Mouse (Mus musculus) layer of hippocampus, adult 9-11 months (tissue): ENCODE data around the gene Rpl22l1.
"Not testable (repeated sequence)": the region's sequence is repeated elsewhere in the genome, so short reads cannot be mapped to it uniquely, and the experiment has no call there.

Experiments used
- DNase-seq: peaks from one replicate; pipeline ENCODE4 v3.0.0; 2022

Rpl22l1 gene

DNA sequence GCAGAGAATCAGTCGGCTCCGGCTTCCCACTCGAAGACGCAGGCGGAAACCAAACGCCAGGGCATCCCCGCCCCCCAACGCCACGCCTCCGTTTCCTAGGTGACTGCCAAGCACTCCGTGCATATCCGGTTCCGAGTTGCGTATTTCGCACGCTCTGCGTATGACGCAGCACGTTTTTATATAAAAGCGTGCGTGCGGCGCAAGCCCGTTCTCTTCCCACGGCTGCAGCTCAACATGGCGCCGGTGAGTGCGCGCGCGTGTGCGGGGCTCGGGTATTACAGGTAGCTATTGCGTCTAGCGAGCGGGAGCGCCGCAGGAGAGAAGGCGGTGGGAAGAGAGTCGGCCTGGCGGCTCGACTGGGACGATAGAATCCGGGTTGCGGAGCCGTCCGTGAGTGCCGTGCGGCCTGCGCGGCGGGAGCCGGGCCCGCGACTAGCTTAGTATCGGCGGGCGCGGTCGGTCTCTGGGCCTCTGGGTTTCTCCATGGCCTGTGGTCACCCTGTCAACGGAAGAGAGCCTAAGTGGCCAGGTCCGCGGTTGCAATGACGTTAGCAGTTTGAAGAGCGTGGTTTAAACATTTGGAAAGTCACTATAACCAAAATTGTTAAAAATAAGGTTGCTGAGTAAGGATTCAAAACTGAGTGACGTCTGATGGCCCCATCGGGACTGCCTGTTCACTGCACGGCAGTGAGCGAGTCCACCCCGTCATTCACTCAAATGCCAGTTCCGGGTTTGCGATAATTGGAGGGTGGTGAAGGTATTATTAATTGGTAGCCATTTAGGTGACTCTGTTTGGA, at the start of gene Rpl22l1:
Gene Rpl22l1 (plus strand): TSS at position 136 of the 797 bp plus-strand sequence.
- DNase-seq: peak; percentile 97

DNA sequence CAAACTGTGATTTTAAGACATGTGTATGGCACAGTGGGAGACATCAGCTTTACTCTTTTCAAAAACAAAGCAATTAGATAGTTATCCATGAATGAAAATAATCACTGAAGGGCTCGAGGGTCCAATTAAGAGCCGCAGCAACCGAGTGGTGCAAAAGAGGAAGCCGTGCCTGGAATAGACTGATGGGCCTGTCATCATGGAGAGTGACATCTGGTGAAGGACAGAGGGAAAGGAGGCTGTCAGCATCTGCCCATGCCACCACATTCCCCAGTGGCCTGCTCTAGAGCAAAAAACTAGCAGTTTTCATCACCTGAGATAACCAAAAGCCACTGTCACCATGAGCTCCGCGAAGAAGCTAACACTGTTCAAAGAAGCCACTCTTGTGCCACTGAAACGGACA, 49.8 kb upstream of the Rpl22l1 start:
- DNase-seq: no peak

DNA sequence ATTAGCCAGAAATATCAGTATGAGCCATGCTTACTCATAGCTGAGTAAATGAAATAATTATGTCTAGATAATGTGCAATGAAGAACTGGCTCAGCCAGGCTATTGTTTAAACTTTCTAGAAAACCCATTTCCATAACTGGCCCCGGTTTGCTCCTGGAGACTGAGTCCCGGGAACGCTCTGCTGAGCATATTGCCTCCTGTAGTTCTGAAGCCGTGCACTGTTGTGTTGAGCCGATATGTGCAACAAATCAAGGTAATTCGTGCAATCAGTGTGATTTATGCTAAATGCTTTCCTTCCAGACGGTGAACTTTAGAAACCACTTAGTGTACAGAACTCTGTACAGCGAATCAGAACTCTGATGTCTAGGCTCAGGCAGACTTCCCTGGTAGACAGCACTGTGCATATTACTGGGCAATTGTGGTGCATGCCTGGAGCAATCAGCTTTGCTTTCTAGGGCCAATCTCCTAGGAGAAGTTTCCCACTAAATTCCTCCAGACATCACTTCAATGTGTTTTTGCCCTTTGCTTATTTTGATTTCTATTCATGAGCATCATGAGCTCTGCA, 43.9 kb upstream of the Rpl22l1 start:
- no peak for DNase-seq

DNA sequence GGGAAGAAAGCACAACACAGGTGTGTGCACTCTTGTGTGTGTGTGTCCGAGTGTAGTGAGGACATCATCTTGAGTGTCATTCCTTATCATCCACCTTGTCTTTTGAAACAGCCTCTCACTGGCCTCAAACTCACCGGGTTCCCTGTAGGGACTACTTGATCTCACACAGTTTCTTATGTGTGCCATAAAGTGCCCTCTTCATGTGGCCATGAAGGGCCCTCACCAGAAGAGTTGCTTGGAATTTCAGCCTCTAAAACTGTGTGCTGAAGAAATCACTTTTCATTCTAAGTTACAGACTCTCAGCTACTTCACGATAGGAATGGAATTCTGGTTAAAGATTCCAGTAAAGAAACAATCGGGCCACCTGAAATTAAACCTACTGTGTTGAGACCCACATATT, 38.3 kb upstream of the Rpl22l1 start:
- DNase-seq: no peak

DNA sequence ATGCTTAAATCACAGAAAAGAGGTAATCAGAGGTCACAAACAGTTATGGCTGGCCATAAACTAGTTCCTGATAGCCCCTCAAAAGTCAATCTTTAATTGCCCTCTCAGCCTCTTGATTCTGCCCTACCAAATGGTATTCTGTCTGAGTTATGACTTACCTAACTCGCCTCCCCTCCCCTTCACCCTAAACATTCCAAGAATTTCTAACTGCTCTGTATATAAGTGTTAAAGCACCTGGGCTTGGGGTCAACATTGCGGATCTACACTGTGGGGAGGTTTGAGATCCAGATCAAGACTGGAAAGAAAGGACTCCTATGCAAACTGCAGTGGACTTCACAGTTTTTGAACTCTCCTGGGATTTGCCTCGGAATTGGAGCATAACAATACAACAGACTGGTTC, 37.0 kb upstream of the Rpl22l1 start:
- DNase-seq: no peak

DNA sequence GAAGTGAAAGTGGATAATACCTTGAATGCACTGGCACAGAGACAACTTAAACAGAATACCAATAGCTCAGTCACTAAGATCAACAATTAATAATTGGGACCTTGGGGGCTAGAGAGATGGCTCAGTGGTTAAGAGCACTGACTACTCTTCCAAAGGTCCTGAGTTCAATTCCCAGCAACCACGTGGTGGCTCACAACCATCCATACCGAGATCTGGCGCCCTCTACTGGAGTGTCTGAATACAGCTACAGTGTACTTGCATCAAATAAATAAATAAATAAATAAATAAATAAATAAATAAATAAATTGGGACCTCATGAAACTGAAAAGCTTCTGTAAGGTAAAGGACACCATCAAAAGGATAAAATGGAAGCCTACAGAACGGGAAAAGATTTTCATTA, 32.3 kb upstream of the Rpl22l1 start:
- DNase-seq: not testable (repeated sequence)

DNA sequence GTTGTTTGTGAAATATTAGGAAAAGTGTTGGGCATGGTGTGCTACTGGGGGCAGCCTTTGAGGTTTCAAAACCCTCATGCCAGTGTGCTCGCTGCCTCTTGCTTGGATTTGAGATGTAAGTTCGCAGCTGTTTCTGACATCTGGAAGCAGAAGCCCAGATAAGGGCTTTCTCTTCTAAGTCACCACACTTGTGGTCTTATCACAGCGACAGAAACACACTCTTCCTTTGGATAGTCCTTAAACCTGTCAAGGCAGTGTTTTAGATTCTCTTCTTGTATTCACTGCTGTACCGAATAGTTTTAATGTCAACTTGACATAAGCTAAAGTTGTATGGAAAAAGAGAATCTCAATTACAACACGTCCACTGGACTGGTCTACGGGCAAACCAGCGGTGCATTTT, 29.9 kb upstream of the Rpl22l1 start:
- DNase-seq: no peak

DNA sequence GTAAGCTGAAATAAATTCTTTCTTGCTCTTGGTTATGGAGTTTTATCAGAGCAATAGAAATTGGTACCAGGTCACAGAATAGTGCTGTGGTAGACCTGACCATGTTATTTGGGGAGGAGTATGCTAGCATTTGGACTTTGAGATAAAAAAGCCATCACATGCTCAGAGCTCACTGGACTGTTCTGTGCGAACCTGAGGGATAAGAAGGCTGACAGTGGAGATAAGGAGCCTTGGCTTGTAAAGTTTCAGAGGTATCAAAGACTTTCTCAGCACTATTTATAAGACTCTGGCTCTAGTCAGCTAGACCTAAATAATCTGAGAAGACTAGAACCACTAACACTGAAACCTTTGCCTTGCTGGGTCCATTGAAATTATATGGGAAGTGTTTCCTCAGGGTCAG, 29.3 kb upstream of the Rpl22l1 start:
- no peak for DNase-seq

DNA sequence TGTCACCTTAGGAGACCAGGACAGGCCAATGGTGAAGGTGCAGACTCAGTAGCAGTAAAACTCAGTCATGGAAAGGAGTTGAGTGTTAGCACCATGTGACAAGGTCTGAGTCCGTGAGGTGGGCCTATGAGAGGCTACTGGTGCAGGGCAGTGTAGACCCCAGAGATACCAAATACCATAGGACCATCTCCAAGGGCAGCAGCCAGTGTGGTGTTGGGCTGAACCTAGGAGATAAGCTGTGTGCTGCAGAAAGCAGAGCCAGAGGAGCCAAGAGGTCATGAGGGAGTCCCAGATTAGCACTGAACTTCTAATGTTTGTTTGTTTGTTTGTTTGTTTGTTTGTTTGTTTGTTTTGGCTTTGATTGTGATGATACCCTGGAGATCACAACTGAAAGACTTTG, 28.7 kb upstream of the Rpl22l1 start:
- no peak for DNase-seq

DNA sequence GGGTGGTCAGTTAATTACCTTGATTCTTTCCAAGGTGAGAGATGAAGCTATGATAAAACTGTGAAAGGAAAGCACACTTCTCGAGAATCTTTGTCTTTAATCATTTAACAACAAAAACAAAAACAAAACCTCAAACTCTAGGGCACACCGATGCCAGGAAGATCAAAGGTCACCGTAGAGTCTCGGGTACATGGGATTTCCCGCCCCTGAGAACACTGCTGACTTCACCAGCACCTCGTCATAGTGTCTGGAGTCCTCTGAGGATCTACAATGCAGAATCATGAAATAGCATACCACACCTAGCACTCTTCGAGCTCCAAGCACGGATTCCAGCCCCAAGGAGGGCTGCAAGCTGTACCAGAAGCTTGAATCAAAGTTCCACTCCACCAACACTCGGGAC, 24.7 kb upstream of the Rpl22l1 start:
- no peak for DNase-seq

DNA sequence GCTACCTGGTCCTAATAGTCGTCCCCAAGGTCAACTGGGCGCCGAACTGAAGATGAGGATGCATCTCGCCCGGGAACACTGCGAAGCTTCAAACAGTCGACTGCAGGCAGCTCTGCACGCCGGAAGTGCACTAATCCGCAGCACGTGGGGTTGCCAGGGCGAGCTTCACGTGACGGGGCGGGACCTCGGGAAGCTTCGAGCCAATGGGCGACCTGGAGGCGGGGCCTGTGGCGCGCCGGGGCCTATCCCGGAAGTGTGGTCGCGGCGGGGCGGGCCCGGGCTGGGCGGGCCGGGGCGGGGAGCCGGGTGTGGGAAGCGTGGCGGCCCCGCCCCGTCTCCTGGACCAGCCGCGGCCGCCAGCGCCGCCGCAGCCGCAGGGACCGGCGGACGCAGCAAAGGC, 24.2 kb upstream of the Rpl22l1 start, which contains the start of gene Eif5a2:
Gene Eif5a2 (plus strand): TSS at position 283 of the 400 bp plus-strand sequence.
- DNase-seq: peak; percentile 95

DNA sequence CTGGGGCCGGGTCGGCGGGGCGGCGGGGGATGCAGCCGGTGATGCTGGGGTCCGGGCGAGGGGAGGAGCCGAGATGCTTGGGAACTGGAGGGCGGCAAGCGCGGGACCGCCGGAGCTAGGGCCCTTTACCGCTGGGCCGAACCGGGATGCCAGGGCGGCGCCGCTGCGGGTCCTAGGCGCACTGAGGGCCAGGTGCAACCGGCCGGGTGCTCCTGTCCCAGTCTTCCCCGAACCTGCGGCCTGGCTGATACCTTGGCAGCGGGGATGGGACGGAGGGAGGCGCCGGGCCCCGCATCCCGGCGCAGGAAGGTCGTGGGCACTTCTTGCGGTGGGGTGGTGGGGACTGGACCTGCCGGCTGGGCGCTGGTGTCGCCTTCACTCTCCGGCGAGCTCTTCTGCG, 23.8 kb upstream of the Rpl22l1 start:
- DNase-seq: no peak

DNA sequence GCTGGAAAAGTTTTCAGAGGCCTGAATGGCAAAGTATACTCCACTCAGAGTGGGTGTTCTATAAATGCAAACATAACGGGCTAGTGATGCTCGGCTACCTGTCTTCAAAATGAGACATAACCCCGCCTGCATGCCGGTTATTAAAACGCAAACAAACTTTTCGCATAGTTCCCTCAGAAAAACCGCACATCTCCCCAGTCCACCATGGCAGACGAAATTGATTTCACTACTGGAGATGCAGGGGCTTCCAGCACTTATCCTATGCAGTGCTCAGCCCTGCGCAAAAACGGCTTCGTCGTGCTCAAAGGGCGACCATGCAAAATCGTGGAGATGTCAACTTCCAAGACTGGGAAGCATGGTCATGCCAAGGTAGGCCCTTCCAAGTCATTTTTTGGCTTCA, 23.4 kb upstream of the Rpl22l1 start:
- no peak for DNase-seq

DNA sequence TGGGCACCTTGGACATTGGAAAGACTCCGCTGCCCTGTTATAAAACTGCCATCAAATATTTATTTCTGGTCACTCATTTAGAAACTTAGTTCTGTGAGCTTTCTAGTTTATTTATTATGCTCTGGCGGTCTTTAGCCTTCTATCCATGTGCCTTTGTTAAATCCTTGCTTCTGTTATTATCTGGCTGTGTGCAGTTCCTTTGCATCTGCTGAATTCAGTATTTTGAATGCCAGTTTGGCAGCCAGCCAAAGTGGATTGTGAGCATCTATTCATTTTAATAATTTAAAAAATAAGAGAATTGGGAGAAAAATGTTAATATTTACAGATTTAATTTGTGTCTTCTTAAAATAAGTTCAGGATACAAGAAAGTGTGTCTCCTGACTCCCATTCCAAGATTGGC, 21.1 kb upstream of the Rpl22l1 start:
- DNase-seq: no peak

DNA sequence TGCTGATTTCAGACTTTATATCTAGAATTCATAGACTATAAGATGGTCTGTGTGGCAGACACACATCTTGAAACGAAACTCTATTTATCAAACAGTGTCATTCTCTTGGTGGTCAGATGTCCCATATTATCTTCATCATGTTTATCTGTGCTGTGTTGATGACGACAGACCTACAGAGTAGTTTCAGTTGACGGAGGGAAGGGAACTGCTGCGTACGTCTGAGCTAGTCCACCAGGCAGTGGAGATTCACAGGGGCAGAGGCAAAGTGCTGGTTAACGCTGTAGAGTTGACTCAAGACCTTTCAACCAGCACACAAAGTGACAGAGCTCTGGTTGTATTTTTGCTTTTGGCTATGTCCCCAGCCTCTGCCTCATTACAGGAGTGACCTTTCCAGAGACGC, 10.4 kb upstream of the Rpl22l1 start:
- DNase-seq: no peak

DNA sequence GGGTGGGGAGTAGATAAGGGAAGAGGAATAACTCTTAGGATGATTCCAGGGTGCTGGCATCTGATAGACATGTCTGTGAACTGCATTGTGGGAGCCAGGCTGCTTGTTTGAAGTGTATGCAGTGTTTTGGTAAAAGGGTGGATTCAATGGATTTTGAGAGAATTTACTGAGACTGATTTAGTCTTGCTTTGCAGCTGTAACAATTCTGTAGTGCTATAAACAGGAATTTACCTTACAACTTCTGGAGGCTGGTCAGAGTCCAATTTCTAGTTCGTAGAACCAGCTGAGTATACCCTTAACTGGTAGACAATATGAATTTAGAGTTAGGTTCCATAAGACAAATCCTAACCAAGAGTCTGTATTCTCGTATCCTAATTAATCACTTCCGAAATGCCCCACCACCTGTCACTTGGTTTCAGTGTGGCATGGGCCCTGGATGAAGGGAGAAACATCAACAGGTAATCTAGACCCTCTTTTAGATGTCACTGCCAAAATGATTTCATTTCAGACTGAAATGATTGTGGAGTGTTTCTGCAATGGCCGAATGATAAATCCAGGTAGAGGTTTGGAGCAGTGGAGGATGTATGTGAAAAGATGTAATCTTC, 2.9 kb downstream of the Rpl22l1 start:
- no peak for DNase-seq

DNA sequence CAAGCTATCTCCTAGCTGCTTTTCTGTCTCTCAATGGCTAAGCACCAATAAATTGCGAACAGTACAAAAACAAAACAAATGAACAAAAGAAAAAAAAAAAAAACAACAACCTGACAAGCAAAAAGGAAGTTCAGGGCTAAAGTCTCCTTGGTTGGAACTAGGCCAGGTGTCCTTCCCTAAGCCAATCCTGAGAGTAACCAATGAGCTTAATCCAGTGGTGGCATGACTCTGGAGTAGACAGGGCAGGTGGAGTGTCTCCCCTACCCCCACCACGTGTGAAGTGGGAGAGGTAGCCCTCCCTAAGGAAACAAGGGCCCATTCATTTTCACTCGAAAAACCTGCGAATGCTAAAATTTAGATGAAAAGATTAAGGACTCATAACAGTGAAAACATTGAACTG, 6.2 kb downstream of the Rpl22l1 start:
- DNase-seq: no peak

DNA sequence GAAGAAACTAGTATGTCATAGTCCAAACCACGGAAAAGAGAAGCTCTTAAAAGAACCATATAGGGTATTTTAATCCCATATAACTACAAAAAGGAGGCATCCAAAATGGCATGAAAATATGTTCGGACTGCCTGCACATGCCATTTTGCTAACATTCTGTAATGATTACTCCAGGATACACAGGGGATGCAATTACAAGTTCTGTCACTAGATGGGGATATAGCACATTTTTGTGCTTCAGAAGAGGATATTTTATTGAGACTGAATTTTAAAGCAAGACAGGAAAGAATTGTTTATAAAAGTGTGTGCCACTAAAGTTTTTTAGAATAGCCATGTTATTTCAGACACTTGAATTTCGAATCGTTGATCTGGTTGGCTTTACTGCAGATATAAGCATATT, 9.1 kb downstream of the Rpl22l1 start:
- DNase-seq: no peak

DNA sequence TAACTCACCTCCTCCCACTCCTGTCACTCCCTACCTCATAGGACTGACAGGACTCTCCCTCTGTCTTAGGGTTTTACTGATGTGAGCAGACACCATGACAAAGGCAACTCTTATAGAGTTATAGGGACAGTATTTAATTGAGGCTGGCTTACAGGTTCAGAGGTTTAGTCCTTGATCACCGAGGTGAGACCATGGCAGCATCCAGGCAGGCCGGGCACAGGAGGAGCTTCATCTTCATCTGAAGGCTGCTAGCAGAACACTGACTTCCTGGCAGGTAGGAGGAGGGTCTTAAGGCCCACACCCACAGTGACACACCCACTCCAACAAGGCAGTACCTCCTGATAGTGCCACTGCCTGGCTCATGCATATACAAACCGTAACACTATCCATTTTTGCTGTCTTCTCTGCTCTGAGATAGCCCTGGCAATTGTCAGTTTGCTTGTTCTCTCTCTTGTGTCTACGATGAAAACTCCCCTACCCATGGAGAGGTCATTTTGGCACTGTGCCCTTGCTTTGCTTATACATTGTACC, 10.8 kb downstream of the Rpl22l1 start:
- no peak for DNase-seq

DNA sequence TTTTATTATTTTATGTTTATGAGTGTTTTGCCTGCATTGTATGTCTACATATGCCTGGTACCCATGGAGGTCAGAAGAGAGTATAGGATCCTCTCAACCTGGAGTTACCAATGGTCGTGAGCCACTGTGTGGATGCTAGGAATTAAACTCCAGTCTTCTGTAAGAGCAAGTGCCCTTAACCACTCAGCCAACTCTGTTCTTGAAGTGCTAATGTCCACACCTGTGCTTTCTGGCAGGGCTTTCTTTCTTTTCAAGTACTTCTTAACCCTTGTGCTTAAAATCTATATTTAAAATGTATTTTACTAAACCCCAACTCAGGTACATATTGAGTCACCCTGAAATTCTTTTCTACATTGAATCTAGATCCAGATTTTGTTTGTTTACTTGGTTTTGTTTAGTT, 21.0 kb downstream of the Rpl22l1 start:
- DNase-seq: no peak

DNA sequence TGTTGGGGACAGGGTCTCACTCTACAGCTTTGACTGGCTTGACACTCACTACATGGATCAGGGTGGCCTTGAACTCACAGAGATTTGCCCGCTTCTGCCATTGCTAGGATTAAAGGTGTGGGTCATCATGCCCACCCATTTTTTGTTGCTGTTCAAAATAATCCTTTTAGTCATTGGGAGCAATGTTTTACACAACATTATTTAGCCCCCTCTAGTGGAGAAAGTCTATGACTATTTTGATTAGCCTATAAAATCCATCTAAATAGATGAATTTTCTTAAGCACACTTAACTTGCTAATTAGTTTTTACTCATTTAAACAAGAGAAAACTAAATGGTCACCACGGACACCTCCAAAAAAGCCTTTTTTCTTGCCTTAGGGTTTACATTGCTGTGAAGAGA, 22.4 kb downstream of the Rpl22l1 start:
- no peak for DNase-seq

DNA sequence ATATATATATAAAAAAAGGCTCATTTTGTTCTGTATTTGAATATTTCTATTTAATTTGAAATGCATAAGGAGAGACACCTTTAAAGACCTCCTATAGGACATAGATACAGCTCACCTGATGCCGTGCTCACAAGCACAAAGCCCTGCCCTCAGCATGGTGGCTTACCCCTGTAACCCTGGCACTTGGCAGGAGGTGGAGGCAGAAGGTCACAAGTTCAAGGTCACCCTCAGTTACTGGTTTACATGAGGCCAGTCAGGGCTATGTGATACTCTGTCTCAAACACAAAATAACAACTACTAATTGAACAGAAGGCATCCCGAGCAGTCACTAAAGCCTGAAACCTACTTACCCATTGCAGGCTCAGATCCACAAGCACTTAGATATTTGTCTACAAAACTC, 24.2 kb downstream of the Rpl22l1 start:
- no peak for DNase-seq

DNA sequence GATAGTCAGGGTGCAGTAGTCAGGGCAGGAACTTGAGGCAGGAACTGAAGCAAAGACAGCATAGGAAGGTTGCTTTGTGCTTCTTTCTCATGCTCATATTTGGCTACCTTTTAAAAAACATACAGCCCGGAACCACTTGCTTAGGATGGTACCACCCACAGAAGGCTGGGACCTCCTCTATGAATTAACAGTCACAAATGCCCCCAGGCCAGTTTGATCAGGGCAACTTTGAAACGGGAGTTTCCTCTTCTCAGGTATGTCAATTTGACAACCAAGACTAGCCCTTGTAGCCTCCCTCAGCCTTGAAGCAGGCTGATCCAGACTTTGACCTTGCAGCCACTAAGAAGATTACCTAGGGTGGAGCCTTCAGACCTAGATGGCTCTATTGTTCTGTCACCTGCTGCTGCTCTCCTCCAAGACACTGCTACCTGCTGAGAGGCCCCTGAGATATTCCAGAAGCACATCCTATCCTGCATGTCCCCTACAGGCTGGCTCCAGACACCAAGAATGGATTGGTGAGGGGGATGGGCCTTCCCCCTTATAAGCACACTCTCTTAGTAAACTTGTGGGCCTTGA, 31.6 kb downstream of the Rpl22l1 start:
- no peak for DNase-seq
